Mouse (Mus musculus): ENCODE results near the gene Cript. TPM values are rescaled to one million over a fixed set of nuclear protein-coding genes. Genes with fewer than 3 reads are reported as not detected.

Gene Cript
- polyA plus RNA-seq, 1 experiment from 2014 or later: 191 TPM

DNA sequence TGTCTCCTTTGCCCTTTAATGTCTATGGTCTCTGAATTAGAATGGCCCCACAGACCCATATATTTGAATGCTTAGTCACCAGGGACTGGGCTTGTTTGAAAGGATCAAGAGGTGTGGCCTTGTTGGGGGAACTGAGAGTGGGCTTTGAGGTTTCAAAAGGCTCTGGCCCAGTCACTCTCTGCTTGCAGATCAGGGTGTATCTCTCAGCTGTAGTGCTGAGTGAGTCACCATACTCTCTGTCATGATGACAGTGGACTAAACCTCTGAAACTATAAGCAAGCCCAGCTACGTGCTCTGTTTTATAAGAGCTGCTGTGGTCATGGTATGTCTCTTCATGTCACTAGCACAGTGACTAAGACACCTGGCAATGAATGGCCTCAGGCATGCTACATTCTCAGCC is 27.1 kb downstream of the Cript start:
- Histone ChIP-seq H3K9me3 (replicated peaks; ENCODE audit: control insufficient read depth, low read length) (no peaks in the 10 kb centered on the region), H3K4me2 (ENCODE audit: low read depth, low read length) (no peak overlapping the region), H3K36me3 (replicated peaks; ENCODE audit: control insufficient read depth, insufficient read depth, low read depth, low read length) (no peaks in the 10 kb centered on the region), H3K27ac (replicated peaks; ENCODE audit: low read depth, low read length) (no peak overlapping the region), H3K4me3 (ENCODE audit: low read depth, low read length) (no peak overlapping the region), H3K9ac (replicated peaks; ENCODE audit: low read length) (no peak overlapping the region), H3K4me1 (ENCODE audit: control insufficient read depth, insufficient read depth, low read length) (no peaks in the 10 kb centered on the region), H3K27me3 (ENCODE audit: control insufficient read depth, insufficient read depth, low read length) (no peaks in the 10 kb centered on the region)
- DNase-seq (ENCODE audit: low spot score) (no peak), ATAC-seq (replicated peaks; ENCODE audit: insufficient number of reproducible peaks, low FRiP score, low TSS enrichment, low read depth) (no peak)
- 79% methylated on average over 1 of the region's 1 CpGs for WGBS

DNA sequence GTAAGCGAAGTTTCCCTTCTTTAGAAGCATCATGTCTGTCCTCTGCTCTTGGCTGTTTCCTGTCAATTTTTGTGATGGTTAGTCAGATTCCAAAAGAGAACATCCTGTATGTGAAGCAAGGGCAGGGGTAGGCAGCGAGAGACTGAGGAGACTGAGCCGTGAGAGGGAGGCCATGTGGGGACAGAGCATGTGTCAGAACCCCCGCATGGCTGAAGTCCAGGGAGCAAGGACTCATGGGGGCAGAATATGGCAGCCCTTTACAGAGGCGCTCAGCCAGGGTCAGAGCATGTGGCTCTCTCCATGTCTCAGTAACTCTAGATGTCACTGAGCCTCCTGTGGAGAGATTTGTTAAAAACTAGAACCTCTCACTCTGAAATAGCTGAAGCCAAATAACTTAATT is 28.6 kb downstream of the Cript start:
- no peak for ATAC-seq (replicated peaks; ENCODE audit: insufficient number of reproducible peaks, low FRiP score, low TSS enrichment, low read depth)
- no peak for DNase-seq (ENCODE audit: low spot score)
- Histone ChIP-seq H3K9ac (replicated peaks; ENCODE audit: low read length) (no peak overlapping the region), H3K27me3 (ENCODE audit: control insufficient read depth, insufficient read depth, low read length) (no peaks in the 10 kb centered on the region), H3K4me3 (ENCODE audit: low read depth, low read length) (no peak overlapping the region), H3K4me2 (ENCODE audit: low read depth, low read length) (no peak overlapping the region), H3K4me1 (ENCODE audit: control insufficient read depth, insufficient read depth, low read length) (no peaks in the 10 kb centered on the region), H3K9me3 (replicated peaks; ENCODE audit: control insufficient read depth, low read length) (no peaks in the 10 kb centered on the region), H3K27ac (replicated peaks; ENCODE audit: low read depth, low read length) (no peak overlapping the region), H3K36me3 (replicated peaks; ENCODE audit: control insufficient read depth, insufficient read depth, low read depth, low read length) (no peaks in the 10 kb centered on the region)
- 82% methylated on average over 5 of the region's 5 CpGs for WGBS

DNA sequence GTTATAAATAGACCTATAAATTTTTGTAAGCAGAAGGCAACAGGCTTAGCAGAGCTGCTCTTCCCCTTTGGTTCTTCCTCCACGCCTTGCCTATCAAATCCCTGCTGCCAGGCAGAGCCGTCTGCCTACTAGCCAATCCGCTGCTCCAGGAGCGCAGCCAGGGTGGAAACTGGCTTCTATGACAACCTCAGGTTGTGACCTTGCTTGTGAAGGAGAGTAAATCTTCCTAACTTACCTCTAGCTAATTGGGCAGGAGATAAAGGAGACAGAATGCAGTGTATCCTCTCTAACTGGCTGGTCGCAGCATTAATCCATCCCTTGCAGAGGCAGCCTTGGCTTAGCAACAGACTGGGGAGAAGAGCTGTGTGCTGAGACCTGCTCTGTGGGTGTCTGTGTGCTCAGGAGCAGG is 29.7 kb downstream of the Cript start:
- WGBS: 55% methylated on average over 5 of the region's 5 CpGs
- Histone ChIP-seq H3K36me3 (replicated peaks; ENCODE audit: control insufficient read depth, insufficient read depth, low read depth, low read length) (no peaks in the 10 kb centered on the region), H3K4me1 (ENCODE audit: control insufficient read depth, insufficient read depth, low read length) (no peaks in the 10 kb centered on the region), H3K4me3 (ENCODE audit: low read depth, low read length) (no peak overlapping the region), H3K4me2 (ENCODE audit: low read depth, low read length) (no peak overlapping the region), H3K9me3 (replicated peaks; ENCODE audit: control insufficient read depth, low read length) (no peaks in the 10 kb centered on the region), H3K27me3 (ENCODE audit: control insufficient read depth, insufficient read depth, low read length) (no peaks in the 10 kb centered on the region), H3K27ac (replicated peaks; ENCODE audit: low read depth, low read length) (no peak overlapping the region), H3K9ac (replicated peaks; ENCODE audit: low read length) (no peak overlapping the region)
- no peak for DNase-seq (ENCODE audit: low spot score)
- ATAC-seq (replicated peaks; ENCODE audit: insufficient number of reproducible peaks, low FRiP score, low TSS enrichment, low read depth): no peak

DNA sequence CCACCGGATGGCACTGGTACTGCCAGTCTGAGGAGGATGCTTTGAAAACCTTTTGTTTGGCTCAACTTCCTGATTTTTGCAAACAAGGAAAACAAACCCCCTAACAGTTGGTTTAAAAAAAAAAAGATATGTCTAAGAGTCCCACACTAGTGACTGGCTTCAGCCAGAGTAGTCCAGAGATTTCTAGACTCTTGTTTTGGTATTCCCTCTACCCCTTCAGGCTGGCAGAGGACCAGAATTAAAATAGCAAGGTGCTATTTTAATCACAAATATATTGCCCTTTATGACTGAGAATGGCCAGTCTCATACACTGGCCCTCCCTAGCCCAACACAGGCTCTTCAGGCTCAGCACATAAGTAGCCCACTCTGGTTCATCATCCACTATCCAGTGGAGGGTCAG is 30.3 kb downstream of the Cript start:
- H3K4me3 ChIP-seq (ENCODE audit: low read depth, low read length): no peak overlapping the region
- no peak overlapping the region for H3K4me2 ChIP-seq (ENCODE audit: low read depth, low read length)
- H3K4me1 ChIP-seq (ENCODE audit: control insufficient read depth, insufficient read depth, low read length): no peaks in the 10 kb centered on the region
- ATAC-seq (replicated peaks; ENCODE audit: insufficient number of reproducible peaks, low FRiP score, low TSS enrichment, low read depth): no peak
- WGBS: 75% methylated on average over 1 of the region's 1 CpGs
- no peak overlapping the region for H3K27ac ChIP-seq (replicated peaks; ENCODE audit: low read depth, low read length)
- no peak overlapping the region for H3K9ac ChIP-seq (replicated peaks; ENCODE audit: low read length)
- no peaks in the 10 kb centered on the region for H3K27me3 ChIP-seq (ENCODE audit: control insufficient read depth, insufficient read depth, low read length)
- DNase-seq (ENCODE audit: low spot score): no peak
- H3K9me3 ChIP-seq (replicated peaks; ENCODE audit: control insufficient read depth, low read length): no peaks in the 10 kb centered on the region
- no peaks in the 10 kb centered on the region for H3K36me3 ChIP-seq (replicated peaks; ENCODE audit: control insufficient read depth, insufficient read depth, low read depth, low read length)

DNA sequence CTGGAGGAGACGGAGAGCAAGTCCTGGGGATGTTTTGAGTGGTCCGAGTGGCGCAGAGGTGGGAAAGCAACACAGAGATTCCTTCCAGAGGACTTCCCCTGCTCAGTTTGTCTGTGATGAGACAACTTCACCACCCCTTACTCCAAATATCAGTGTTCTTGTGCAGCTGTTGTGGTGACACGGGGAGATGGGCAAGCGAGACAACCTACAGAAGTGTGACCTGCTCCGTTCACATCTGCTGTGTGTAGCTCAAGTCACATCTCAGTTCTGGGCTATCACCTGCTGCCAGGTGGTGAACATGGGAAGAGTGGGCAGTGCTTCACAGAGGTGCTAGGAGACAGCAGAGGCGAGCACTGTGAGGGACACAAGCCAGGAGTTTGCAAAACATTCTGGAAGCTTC is 31.4 kb downstream of the Cript start:
- ATAC-seq (replicated peaks; ENCODE audit: insufficient number of reproducible peaks, low FRiP score, low TSS enrichment, low read depth) (no peak), DNase-seq (ENCODE audit: low spot score) (no peak)
- Histone ChIP-seq H3K27me3 (ENCODE audit: control insufficient read depth, insufficient read depth, low read length) (no peaks in the 10 kb centered on the region), H3K4me1 (ENCODE audit: control insufficient read depth, insufficient read depth, low read length) (no peaks in the 10 kb centered on the region), H3K4me3 (ENCODE audit: low read depth, low read length) (no peak overlapping the region), H3K9me3 (replicated peaks; ENCODE audit: control insufficient read depth, low read length) (no peaks in the 10 kb centered on the region), H3K9ac (replicated peaks; ENCODE audit: low read length) (no peak overlapping the region), H3K4me2 (ENCODE audit: low read depth, low read length) (no peak overlapping the region), H3K27ac (replicated peaks; ENCODE audit: low read depth, low read length) (no peak overlapping the region), H3K36me3 (replicated peaks; ENCODE audit: control insufficient read depth, insufficient read depth, low read depth, low read length) (no peaks in the 10 kb centered on the region)
- WGBS: 94% methylated on average over 7 of the region's 7 CpGs

DNA sequence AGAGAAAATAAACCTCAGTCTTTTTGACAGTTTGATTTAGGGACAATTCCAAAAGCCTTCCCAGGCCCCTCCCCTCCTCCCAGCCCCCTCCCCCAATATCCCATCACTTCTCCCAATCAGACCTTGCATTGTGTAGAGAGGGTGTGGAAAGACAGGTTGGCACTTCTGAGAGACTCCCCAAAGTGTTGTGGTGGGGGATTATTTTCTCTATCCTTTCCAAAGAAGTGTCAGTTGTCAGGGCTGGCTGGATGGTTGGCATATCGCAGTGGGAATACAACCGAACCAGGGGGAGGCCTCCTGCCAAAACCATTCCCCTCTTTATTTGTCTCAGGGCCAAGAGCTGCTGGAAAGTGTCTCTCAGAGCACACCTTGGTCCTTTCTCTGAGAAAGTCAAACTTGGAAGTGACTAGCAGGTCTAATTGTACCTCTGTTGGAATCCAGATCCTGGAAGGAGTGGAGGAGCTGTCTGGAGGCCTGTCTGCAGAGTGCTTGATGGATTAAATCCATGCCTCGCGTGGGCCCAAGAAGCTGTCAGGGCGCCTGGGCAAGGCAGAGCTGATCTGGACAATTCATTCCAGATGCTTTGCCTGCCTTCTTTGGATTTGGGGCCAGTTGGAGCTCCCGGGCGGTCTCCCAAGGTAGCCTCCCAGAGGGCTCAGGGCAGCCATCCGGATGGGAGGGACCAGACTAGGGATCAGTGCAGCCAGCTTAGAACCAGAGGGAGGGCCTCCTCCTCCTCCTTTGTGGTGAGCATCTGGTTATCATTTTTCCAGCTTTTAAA is 32.3 kb downstream of the Cript start:
- no peaks in the 10 kb centered on the region for H3K27me3 ChIP-seq (ENCODE audit: control insufficient read depth, insufficient read depth, low read length)
- H3K4me3 ChIP-seq (ENCODE audit: low read depth, low read length): no peak overlapping the region
- H3K27ac ChIP-seq (replicated peaks; ENCODE audit: low read depth, low read length): no peak overlapping the region; the same call in 1 of the 2 replicates
- no peak overlapping the region for H3K4me2 ChIP-seq (ENCODE audit: low read depth, low read length)
- no peak overlapping the region for H3K9ac ChIP-seq (replicated peaks; ENCODE audit: low read length)
- ATAC-seq (replicated peaks; ENCODE audit: insufficient number of reproducible peaks, low FRiP score, low TSS enrichment, low read depth) (peak; percentile 65; the same call in 1 of the 2 replicates), DNase-seq (ENCODE audit: low spot score) (peak; percentile 80)
- no peaks in the 10 kb centered on the region for H3K4me1 ChIP-seq (ENCODE audit: control insufficient read depth, insufficient read depth, low read length)
- 44% methylated on average over 8 of the region's 8 CpGs for WGBS
- no peaks in the 10 kb centered on the region for H3K36me3 ChIP-seq (replicated peaks; ENCODE audit: control insufficient read depth, insufficient read depth, low read depth, low read length)
- no peaks in the 10 kb centered on the region for H3K9me3 ChIP-seq (replicated peaks; ENCODE audit: control insufficient read depth, low read length)

DNA sequence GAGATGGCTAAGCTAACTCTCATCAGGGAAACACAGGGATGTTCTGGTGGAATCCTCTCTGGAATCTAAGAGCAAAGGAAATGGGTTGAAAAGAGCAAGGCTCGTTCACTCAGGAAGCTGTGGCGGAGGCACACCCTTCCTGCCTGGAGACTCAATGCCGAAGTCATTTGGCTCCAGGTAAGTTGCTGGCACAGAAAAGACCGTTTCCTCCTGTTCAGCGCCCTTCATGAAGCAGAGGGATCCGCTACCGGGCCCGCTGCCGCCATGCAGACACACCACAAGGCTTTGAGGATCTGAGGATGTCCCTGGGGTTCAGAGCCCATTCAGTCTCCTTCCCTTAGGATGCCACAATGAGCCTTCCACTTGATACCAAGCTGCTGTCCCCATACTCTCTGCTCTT is 37.3 kb downstream of the Cript start:
- 84% methylated on average over 9 of the region's 9 CpGs for WGBS

DNA sequence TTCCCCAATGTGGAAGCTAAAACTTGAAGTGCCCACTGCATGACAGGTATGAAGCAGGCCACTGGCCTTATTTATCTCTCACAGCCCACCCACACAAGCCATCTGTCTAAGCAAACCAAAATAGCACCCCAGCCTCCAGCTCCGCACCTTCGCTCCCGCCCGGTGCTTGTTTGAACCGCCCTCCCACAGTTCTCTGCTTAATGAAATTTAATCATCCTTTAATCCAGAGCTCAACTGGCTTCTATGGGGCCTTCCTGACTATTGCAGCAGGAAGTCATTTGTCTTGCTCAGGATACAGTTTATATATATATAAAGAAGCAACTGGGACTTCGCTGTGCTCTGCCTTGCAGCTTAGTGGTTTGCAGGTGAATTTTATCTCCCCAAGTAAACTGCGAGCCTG is 38.1 kb downstream of the Cript start:
- 84% methylated on average over 7 of the region's 7 CpGs for WGBS
- Histone ChIP-seq H3K36me3 (replicated peaks; ENCODE audit: control insufficient read depth, insufficient read depth, low read depth, low read length) (no peaks in the 10 kb centered on the region), H3K9ac (replicated peaks; ENCODE audit: low read length) (no peak overlapping the region), H3K4me3 (ENCODE audit: low read depth, low read length) (no peak overlapping the region), H3K9me3 (replicated peaks; ENCODE audit: control insufficient read depth, low read length) (no peaks in the 10 kb centered on the region), H3K27me3 (ENCODE audit: control insufficient read depth, insufficient read depth, low read length) (no peaks in the 10 kb centered on the region), H3K4me1 (ENCODE audit: control insufficient read depth, insufficient read depth, low read length) (no peaks in the 10 kb centered on the region), H3K4me2 (ENCODE audit: low read depth, low read length) (no peak overlapping the region), H3K27ac (replicated peaks; ENCODE audit: low read depth, low read length) (no peak overlapping the region)
- DNase-seq (ENCODE audit: low spot score) (no peak), ATAC-seq (replicated peaks; ENCODE audit: insufficient number of reproducible peaks, low FRiP score, low TSS enrichment, low read depth) (no peak)

More for the DNA sequence above, 37.3 kb downstream of the Cript start:
- H3K36me3 ChIP-seq (replicated peaks; ENCODE audit: control insufficient read depth, insufficient read depth, low read depth, low read length): no peaks in the 10 kb centered on the region
- DNase-seq (ENCODE audit: low spot score): no peak
- H3K27me3 ChIP-seq (ENCODE audit: control insufficient read depth, insufficient read depth, low read length): no peaks in the 10 kb centered on the region
- H3K4me2 ChIP-seq (ENCODE audit: low read depth, low read length): no peak overlapping the region
- no peak overlapping the region for H3K9ac ChIP-seq (replicated peaks; ENCODE audit: low read length)
- H3K4me1 ChIP-seq (ENCODE audit: control insufficient read depth, insufficient read depth, low read length): no peaks in the 10 kb centered on the region
- H3K9me3 ChIP-seq (replicated peaks; ENCODE audit: control insufficient read depth, low read length): no peaks in the 10 kb centered on the region
- ATAC-seq (replicated peaks; ENCODE audit: insufficient number of reproducible peaks, low FRiP score, low TSS enrichment, low read depth): no peak
- no peak overlapping the region for H3K4me3 ChIP-seq (ENCODE audit: low read depth, low read length)
- no peak overlapping the region for H3K27ac ChIP-seq (replicated peaks; ENCODE audit: low read depth, low read length)

All from embryonic facial prominence, embryonic 11.5 days (tissue).